Mouse (Mus musculus) testis, adult 2 months (tissue): ENCODE data around the gene Cfap300. TPM values are rescaled to one million over a fixed set of nuclear protein-coding genes. Genes with fewer than 3 reads are reported as not detected.

Experiments
- H3K27ac ChIP-seq: fragments of 200-500 bp; 2 replicates; pipeline ENCODE4 v1.5.1; 2012; ENCODE audit warnings: low read depth, low read length; ENCODE audit not compliant: control insufficient read depth, insufficient read depth
- H3K27me3 ChIP-seq: fragments of 200-500 bp; 2 replicates; pipeline ENCODE4 v1.6.1; 2012; ENCODE audit warnings: mild to moderate bottlenecking, low read length, moderate library complexity; ENCODE audit not compliant: control insufficient read depth, insufficient read depth
- H3K36me3 ChIP-seq: fragments of 200-500 bp; 2 replicates; pipeline ENCODE4 v1.6.1; 2012; ENCODE audit warnings: mild to moderate bottlenecking, low read length; ENCODE audit not compliant: control insufficient read depth, insufficient read depth
- H3K4me1 ChIP-seq: fragments of 200-500 bp; 2 replicates; pipeline ENCODE4 v1.6.1; 2012; ENCODE audit warnings: low read length; ENCODE audit not compliant: control insufficient read depth, insufficient read depth
- H3K4me3 ChIP-seq: fragments of 200-500 bp; 2 replicates; pipeline ENCODE4 v1.5.1; 2012; ENCODE audit warnings: low read depth, mild to moderate bottlenecking, low read length, moderate library complexity, mixed read lengths; ENCODE audit not compliant: control insufficient read depth
- CTCF ChIP-seq: fragments of 200-500 bp; IDR thresholded peaks from 2 replicates; pipeline ENCODE4 v1.5.1; 2012; ENCODE audit warnings: low read depth, mild to moderate bottlenecking, inconsistent platforms, low read length, moderate library complexity; ENCODE audit not compliant: control insufficient read depth, insufficient read depth, insufficient replicate concordance
- POLR2A ChIP-seq: fragments of 200-500 bp; IDR thresholded peaks from 2 replicates; pipeline ENCODE4 v1.6.1; 2012; ENCODE audit warnings: low read depth, mild to moderate bottlenecking, inconsistent platforms, low read length, moderate library complexity; ENCODE audit not compliant: control insufficient read depth
- polyA plus RNA-seq: library from polyadenylated mRNA; depleted of rRNA; stranded (reverse); fragments of >200 nt; gene quantifications from 2 replicates; pipeline ENCODE4 v1.2.3, GENCODE M21; 2012

The Cfap300 gene
- polyA plus RNA-seq, 1 experiment, result 45.7 TPM

- no peaks in the 10 kb centered on the region for H3K27me3 ChIP-seq
- H3K4me3 ChIP-seq, result peak overlapping the region; percentile 96
- H3K4me1 ChIP-seq, result peaks cover 12% of the 10 kb centered on the region
- TF ChIP-seq POLR2A (no peak), CTCF (no peak)
- peak overlapping the region; percentile 90 for H3K27ac ChIP-seq
- no peaks in the 10 kb centered on the region for H3K36me3 ChIP-seq
Observed at GRCm38 (mm10) chr9:8002806-8003205, 39.8 kb downstream of the Cfap300 start.

GRCm38 (mm10) chr9:8001352-8001751 lies 41.3 kb downstream of the Cfap300 start:
- Histone ChIP-seq H3K4me1 (peaks cover 12% of the 10 kb centered on the region), H3K4me3 (no peak overlapping the region), H3K36me3 (no peaks in the 10 kb centered on the region), H3K27ac (no peak overlapping the region), H3K27me3 (no peaks in the 10 kb centered on the region)
- no peak for TF ChIP-seq CTCF
- TF ChIP-seq POLR2A, result no peak

DNA sequence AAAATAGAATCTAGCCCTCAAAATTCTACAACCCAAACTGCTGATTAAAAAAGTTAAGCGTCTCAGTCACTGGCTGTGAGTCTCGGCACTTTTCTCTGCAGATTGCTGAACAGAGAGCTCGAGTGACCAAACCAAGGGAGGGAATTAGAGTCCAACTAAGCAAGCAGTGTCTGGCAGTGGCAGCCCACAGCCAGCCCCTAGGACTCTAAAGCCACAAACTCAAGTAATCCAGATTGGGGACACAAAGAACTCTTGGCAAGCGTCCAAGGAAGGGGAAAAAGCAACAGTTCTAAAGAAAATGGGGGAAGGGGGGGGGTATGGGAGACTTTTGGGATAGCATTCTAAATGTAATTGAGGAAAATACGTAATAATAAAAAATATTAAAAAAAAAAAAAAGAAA lies 48.3 kb downstream of the Cfap300 start:
- Histone ChIP-seq H3K4me3 (no peak overlapping the region), H3K27ac (no peak overlapping the region), H3K36me3 (0 out of 2 replicates have a peak, but pooled peaks cover 1% of the 10 kb centered on the region), H3K4me1 (no peaks in the 10 kb centered on the region), H3K27me3 (no peaks in the 10 kb centered on the region)
- no peak for TF ChIP-seq CTCF
- no peak for TF ChIP-seq POLR2A

- no peak overlapping the region for H3K27ac ChIP-seq
- H3K4me1 ChIP-seq, result no peaks in the 10 kb centered on the region
- no peaks in the 10 kb centered on the region for H3K27me3 ChIP-seq
- no peak overlapping the region for H3K4me3 ChIP-seq
- H3K36me3 ChIP-seq, result 0 out of 2 replicates have a peak, but pooled peaks cover 1% of the 10 kb centered on the region
- TF ChIP-seq CTCF (no peak), POLR2A (no peak)
Observed at GRCm38 (mm10) chr9:7992651-7993050, 50.0 kb downstream of the Cfap300 start.

DNA sequence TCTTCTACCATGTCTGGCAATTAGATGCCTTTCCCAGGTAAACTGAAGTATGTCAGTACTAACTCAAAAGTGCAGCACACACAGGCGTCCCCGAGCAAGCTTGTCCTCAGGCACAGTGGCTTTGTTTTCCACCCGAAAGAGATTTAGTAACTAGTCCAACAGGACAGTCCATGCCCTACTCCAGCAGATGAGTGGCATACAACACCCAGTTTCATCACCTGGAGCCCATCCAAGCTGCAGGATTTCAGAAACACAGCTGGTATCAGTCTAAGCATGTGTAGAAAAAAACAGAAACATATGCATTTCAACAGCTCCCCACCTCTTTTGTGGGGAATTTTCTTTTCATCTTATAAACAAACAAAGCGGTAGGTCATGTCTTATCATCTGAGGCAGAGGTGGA lies 51.7 kb downstream of the Cfap300 start:
- H3K36me3 ChIP-seq, result 0 out of 2 replicates have a peak, but pooled peaks cover 1% of the 10 kb centered on the region
- H3K27ac ChIP-seq, result no peak overlapping the region
- H3K27me3 ChIP-seq, result no peaks in the 10 kb centered on the region
- TF ChIP-seq CTCF, result no peak
- no peak for TF ChIP-seq POLR2A
- H3K4me1 ChIP-seq, result no peaks in the 10 kb centered on the region
- no peak overlapping the region for H3K4me3 ChIP-seq

DNA sequence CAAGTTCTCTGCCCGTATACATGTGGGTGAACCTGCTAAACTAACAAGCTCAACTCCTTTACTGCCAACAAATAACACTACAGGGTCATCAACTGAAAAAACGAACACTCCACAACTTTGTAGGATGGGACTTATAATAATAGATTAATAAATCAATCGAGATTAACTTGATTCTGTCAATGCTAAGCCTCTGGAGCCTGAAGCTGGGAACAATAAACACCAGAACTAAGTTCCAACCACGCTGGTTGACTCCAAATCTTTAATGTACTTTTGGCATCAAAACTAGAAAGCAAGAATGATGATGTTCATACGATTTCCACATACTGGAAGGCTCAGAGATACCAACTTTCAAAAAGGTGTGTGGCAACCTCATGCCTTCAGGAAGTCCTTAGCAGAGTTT lies 55.5 kb downstream of the Cfap300 start:
- Histone ChIP-seq H3K27ac (no peak overlapping the region), H3K36me3 (0 out of 2 replicates have a peak, but pooled peaks cover 1% of the 10 kb centered on the region)
- TF ChIP-seq CTCF, result no peak
- TF ChIP-seq POLR2A, result no peak

DNA sequence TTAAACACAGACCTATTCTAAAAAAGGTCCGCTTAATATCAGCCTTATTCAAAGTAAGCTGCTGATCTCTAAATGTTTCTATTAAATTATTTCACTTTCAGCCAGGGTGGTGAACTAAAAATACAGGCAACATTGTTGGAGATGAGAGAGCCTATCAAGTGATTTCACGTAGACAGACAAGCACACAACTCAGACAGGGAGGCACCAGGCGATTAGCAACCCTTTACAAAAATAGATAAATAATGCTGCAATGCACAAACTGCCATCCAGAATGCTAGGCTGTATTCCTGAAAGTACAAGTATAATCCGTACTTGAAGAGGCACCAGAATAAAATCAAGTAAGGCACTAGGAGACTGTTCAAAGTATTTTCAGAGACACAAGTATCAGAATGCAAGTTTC lies 58.3 kb downstream of the Cfap300 start:
- Histone ChIP-seq H3K4me3 (no peak overlapping the region), H3K36me3 (0 out of 2 replicates have a peak, but pooled peaks cover under 1% of the 10 kb centered on the region), H3K27ac (no peak overlapping the region), H3K4me1 (no peaks in the 10 kb centered on the region), H3K27me3 (no peaks in the 10 kb centered on the region)
- TF ChIP-seq POLR2A (no peak), CTCF (no peak)

More for the DNA sequence above, 55.5 kb downstream of the Cfap300 start:
- H3K4me1 ChIP-seq, result no peaks in the 10 kb centered on the region
- no peak overlapping the region for H3K4me3 ChIP-seq
- H3K27me3 ChIP-seq, result no peaks in the 10 kb centered on the region

GRCm38 (mm10) chr9:7983665-7984064 lies 59.0 kb downstream of the Cfap300 start:
- H3K4me3 ChIP-seq, result no peak overlapping the region
- no peaks in the 10 kb centered on the region for H3K36me3 ChIP-seq
- H3K4me1 ChIP-seq, result no peaks in the 10 kb centered on the region
- no peak for TF ChIP-seq POLR2A
- no peak for TF ChIP-seq CTCF
- H3K27me3 ChIP-seq, result no peaks in the 10 kb centered on the region
- H3K27ac ChIP-seq, result no peak overlapping the region
